Mouse (Mus musculus) limb, embryonic 11.5 days (tissue): ENCODE data around the gene Cox8a. TPM values are rescaled to one million over a fixed set of nuclear protein-coding genes. Genes with fewer than 3 reads are reported as not detected.

ENCODE experiments used
- ATAC-seq: fragments of 200-750 bp; cut with Nextera tagmentation; 2 replicates; pipeline ENCODE4 v1.8.0; 2017; ENCODE audit warnings: low read depth; ENCODE audit not compliant: insufficient number of reproducible peaks, low FRiP score, low TSS enrichment
- DNase-seq: peaks from one replicate; pipeline ENCODE4 v3.0.0-alpha.2; 2015; ENCODE audit warnings: low spot score
- H3K27ac ChIP-seq: fragments of 300-500 bp; sonication (generic); replicated peaks from 2 replicates; pipeline ENCODE4 v1.5.1; 2014; ENCODE audit warnings: low read depth, mild to moderate bottlenecking, low read length
- H3K27me3 ChIP-seq: fragments of 300-500 bp; sonication (generic); 2 replicates; pipeline ENCODE4 v1.6.1; 2014; ENCODE audit warnings: mild to moderate bottlenecking, low read length, mixed read lengths; ENCODE audit not compliant: control insufficient read depth, insufficient read depth
- H3K36me3 ChIP-seq: fragments of 300-500 bp; sonication (generic); 2 replicates; pipeline ENCODE4 v1.6.1; 2014; ENCODE audit warnings: mild to moderate bottlenecking, low read length, moderate library complexity, mixed read lengths; ENCODE audit not compliant: control insufficient read depth, insufficient read depth
- H3K4me1 ChIP-seq: fragments of 300-500 bp; sonication (generic); 2 replicates; pipeline ENCODE4 v1.6.1; 2014; ENCODE audit warnings: low read length, mixed read lengths; ENCODE audit not compliant: control insufficient read depth, insufficient read depth
- H3K4me2 ChIP-seq: fragments of 300-500 bp; sonication (generic); 2 replicates; pipeline ENCODE4 v1.6.1; 2014; ENCODE audit warnings: low read depth, mild to moderate bottlenecking, moderate library complexity; ENCODE audit not compliant: severe bottlenecking
- H3K4me3 ChIP-seq: fragments of 300-500 bp; sonication (generic); 2 replicates; pipeline ENCODE4 v1.5.1; 2014; ENCODE audit warnings: low read depth, low read length
- H3K9ac ChIP-seq: fragments of 300-500 bp; sonication (generic); 2 replicates; pipeline ENCODE4 v1.6.1; 2014; ENCODE audit warnings: mild to moderate bottlenecking, low read length
- H3K9me3 ChIP-seq: fragments of 300-500 bp; sonication (generic); 2 replicates; pipeline ENCODE4 v1.6.1; 2016; ENCODE audit warnings: low read length; ENCODE audit not compliant: control insufficient read depth
- WGBS: fragments of 180-500 bp; shearing (Covaris S2); extraction: QIAGEN DNeasy Blood & Tissue Kit; methylation state at CpG from one replicate; pipeline ENCODE4 v1.1.7; 2014; 5-methylcytosine and 5-hydroxymethylcytosine counted together
- polyA plus RNA-seq: library from polyadenylated mRNA; unstranded; fragments of >200 nt; fragmentation: Nextera tagmentation; extraction: Ambion mirVana; gene quantifications from 2 replicates; pipeline ENCODE4 v1.2.1, GENCODE M21; 2014

Cox8a gene
- polyA plus RNA-seq, 1 experiment from 2014 or later = 830 TPM

DNA sequence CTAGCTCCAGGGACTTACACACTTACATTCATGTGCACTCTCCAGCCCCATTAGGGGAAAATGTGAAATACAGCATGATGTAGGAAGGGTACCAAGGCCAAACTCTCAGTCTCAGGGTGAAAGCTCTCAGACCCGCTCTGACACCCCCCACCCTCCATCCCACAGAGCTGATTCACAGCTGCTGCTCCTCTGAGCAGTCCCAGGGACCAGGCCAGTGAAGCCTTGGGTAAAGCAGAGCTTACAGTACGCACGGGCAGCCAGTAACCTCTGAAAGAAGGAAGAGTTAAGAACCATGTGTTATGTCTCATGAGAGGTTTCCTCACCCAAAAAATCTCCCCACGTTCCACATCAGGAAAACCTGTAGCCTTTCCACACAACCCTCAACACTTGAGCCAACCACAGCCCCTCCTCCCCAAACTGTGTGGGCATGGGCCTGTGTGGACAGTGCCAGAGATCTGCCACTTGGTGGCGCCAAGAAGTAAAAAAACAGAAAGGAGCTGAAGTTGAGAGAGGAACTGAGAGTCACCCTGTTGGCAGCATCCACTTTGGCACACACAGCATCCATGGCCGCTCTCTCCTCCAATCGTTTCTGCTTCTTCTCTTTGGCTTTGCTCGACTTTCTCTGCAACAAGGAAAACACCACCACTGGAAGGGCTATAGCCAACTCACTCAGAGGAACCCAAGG lies 17.3 kb upstream of the Cox8a start:
- Histone ChIP-seq H3K4me1 (peaks cover 3% of the 10 kb centered on the region; the same call in 1 of the 2 replicates), H3K9me3 (no peaks in the 10 kb centered on the region), H3K4me3 (no peak overlapping the region), H3K36me3 (peaks cover 11% of the 10 kb centered on the region), H3K4me2 (no peak overlapping the region), H3K27ac (no peak overlapping the region), H3K27me3 (no peaks in the 10 kb centered on the region), H3K9ac (no peak overlapping the region)
- peak; percentile 77 for DNase-seq
- 62% methylated on average over 8 of the region's 8 CpGs for WGBS
- 0 out of 2 replicates have a peak, but pooled peaks have one; percentile 14 for ATAC-seq

GRCm38 (mm10) chr19:7226511-7226914 lies 9.1 kb upstream of the Cox8a start:
- H3K4me2 ChIP-seq = no peak overlapping the region
- H3K9me3 ChIP-seq = no peaks in the 10 kb centered on the region
- H3K27me3 ChIP-seq = no peaks in the 10 kb centered on the region
- H3K27ac ChIP-seq = no peak overlapping the region
- H3K4me1 ChIP-seq = no peaks in the 10 kb centered on the region
- 89% methylated on average over 6 of the region's 6 CpGs for WGBS
- H3K9ac ChIP-seq = no peak overlapping the region
- H3K36me3 ChIP-seq = peaks cover 33% of the 10 kb centered on the region
- ATAC-seq (no peak), DNase-seq (no peak)
- no peak overlapping the region for H3K4me3 ChIP-seq

GRCm38 (mm10) chr19:7225096-7225690 lies 7.8 kb upstream of the Cox8a start:
- no peak overlapping the region for H3K9ac ChIP-seq
- 86% methylated on average over 9 of the region's 9 CpGs for WGBS

DNA sequence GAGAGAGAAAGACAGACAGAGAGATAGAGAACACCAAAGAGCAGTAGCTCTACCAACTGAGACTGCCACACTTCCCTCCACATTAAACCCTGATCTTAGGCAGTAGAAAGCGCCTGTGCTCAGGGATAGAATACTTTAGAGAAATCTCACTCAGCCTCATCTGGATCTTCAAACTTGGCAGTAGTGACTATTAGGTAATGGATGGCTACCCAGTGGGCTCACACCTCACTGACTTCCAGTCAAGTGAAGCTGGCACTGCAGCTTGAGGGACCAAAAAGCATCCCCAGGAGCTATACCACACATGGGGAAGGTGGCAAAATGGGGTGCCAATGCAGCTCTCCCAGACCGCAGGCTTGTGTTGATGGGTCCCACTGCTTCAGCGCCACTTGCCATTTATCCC lies 6.8 kb upstream of the Cox8a start:
- Histone ChIP-seq H3K27ac (no peak overlapping the region), H3K36me3 (peaks cover 22% of the 10 kb centered on the region), H3K4me2 (no peak overlapping the region), H3K9ac (no peak overlapping the region), H3K27me3 (no peaks in the 10 kb centered on the region), H3K4me3 (no peak overlapping the region), H3K9me3 (no peaks in the 10 kb centered on the region), H3K4me1 (no peaks in the 10 kb centered on the region)
- WGBS = 81% methylated on average over 3 of the region's 3 CpGs
- DNase-seq (no peak), ATAC-seq (no peak)

More at GRCm38 (mm10) chr19:7225096-7225690, 7.8 kb upstream of the Cox8a start:
- DNase-seq (no peak), ATAC-seq (no peak)
- Histone ChIP-seq H3K27me3 (no peaks in the 10 kb centered on the region), H3K4me2 (no peak overlapping the region), H3K36me3 (peaks cover 31% of the 10 kb centered on the region), H3K9me3 (no peaks in the 10 kb centered on the region), H3K4me1 (no peaks in the 10 kb centered on the region), H3K27ac (no peak overlapping the region), H3K4me3 (no peak overlapping the region)

DNA sequence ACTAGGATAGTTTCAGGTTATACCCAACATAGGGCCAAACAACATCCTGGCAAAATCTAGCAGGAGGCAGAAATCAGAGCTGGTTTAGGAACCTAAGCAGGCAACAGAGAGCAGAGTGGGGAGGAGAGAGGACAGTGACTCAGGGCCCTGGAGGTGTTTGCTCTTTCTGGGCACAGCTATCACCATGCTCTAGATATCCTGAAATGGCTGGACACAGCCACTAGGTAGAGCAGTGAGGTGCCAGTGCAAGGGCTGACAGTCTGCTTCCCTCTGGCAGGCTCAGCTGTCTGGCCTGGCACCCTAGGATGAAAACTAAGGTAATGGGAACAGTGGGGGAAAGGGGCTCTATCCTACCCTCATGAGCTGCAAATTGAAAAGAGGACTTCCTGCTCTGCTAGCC lies 6.1 kb upstream of the Cox8a start:
- Histone ChIP-seq H3K36me3 (peaks cover 19% of the 10 kb centered on the region), H3K4me2 (no peak overlapping the region), H3K27ac (no peak overlapping the region), H3K4me1 (no peaks in the 10 kb centered on the region), H3K27me3 (no peaks in the 10 kb centered on the region), H3K4me3 (no peak overlapping the region), H3K9me3 (no peaks in the 10 kb centered on the region), H3K9ac (no peak overlapping the region)
- no peak for ATAC-seq
- no peak for DNase-seq

DNA sequence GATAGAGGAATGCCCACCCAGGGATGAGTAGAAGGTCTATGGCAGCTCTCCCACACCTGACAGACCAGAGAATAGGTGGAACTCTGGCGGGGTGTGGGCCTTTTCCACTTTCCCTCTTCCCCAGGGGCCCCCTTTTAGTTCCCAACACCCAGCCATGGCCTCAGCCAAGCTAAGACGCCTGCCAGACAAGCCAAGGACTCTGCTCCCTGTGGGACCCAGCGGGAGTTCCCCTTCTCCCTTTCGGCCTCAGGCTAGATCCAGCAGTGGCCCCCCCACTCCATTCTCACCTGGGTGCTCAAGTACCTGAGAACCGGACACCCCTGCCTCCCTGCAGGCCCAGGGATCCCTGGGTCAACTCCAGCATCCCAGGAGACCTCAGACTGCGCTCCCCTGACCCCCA lies 4.8 kb upstream of the Cox8a start:
- DNase-seq = no peak

DNA sequence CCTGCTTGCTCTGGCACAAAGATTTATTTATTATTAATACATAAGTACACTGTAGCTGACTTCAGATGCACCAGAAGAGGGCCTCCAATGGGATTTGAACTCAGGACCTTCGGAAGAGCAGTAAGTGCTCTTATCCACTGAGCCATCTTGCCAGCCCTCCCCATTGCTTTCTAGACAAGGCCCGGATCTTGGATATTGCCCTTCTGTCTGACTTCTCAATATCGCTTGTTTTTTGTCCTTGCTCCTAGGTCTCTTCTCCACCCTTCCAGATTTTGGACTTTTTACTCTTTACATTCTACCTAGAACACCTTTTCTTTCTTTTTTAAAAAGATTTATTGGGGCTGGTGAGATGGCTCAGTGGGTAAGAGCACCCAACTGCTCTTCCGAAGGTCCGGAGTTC lies 1.3 kb upstream of the Cox8a start:
- Histone ChIP-seq H3K4me2 (no peak overlapping the region), H3K9ac (no peak overlapping the region), H3K27me3 (no peaks in the 10 kb centered on the region), H3K4me3 (no peak overlapping the region), H3K36me3 (peaks cover 9% of the 10 kb centered on the region), H3K27ac (no peak overlapping the region), H3K9me3 (no peaks in the 10 kb centered on the region), H3K4me1 (peaks cover 11% of the 10 kb centered on the region)
- WGBS = 96% methylated on average over 5 of the region's 5 CpGs
- DNase-seq = no peak
- ATAC-seq = no peak

More for the DNA sequence above, 4.8 kb upstream of the Cox8a start:
- Histone ChIP-seq H3K4me1 (peaks cover 4% of the 10 kb centered on the region; the same call in 1 of the 2 replicates), H3K36me3 (peaks cover 9% of the 10 kb centered on the region), H3K27ac (no peak overlapping the region), H3K9me3 (no peaks in the 10 kb centered on the region), H3K27me3 (no peaks in the 10 kb centered on the region), H3K9ac (no peak overlapping the region), H3K4me2 (no peak overlapping the region), H3K4me3 (no peak overlapping the region)
- WGBS = 81% methylated on average over 6 of the region's 6 CpGs
- no peak for ATAC-seq

GRCm38 (mm10) chr19:7217926-7218267 lies 481 bp upstream of the Cox8a start:
- ATAC-seq = no peak
- peaks cover 11% of the 10 kb centered on the region for H3K4me1 ChIP-seq
- peaks cover 9% of the 10 kb centered on the region for H3K36me3 ChIP-seq
- H3K27me3 ChIP-seq = no peaks in the 10 kb centered on the region
- no peak overlapping the region for H3K27ac ChIP-seq
- peak overlapping the region; percentile 37; the same call in 1 of the 2 replicates for H3K9ac ChIP-seq
- no peak for DNase-seq
- H3K4me3 ChIP-seq = peak overlapping the region; percentile 87
- peak overlapping the region; percentile 52 for H3K4me2 ChIP-seq
- no peaks in the 10 kb centered on the region for H3K9me3 ChIP-seq
- WGBS = 11% methylated on average over 6 of the region's 6 CpGs
